Mouse (Mus musculus) heart, embryonic 12.5 days (tissue): ENCODE measurements at regions not wholly inside any gene's neighbourhood (a gene's known extent, or its start where the extent isn't known, plus 50 kb on each side); places are given as distances from the start of the nearest gene placed in this dataset.
A peak's percentile ranks its signal among the peaks of the same experiment; 100 is the strongest.

Experiments
- ATAC-seq: fragments of 200-750 bp; cut with Nextera tagmentation; 2 replicates; pipeline ENCODE4 v1.8.0; 2017; ENCODE audit warnings: moderate TSS enrichment, moderate library complexity; ENCODE audit not compliant: insufficient number of reproducible peaks, low FRiP score
- H3K27ac ChIP-seq: fragments of 300-500 bp; sonication (generic); 2 replicates; pipeline ENCODE4 v1.5.1; 2016; ENCODE audit warnings: mild to moderate bottlenecking, moderate library complexity; ENCODE audit not compliant: poor library complexity, severe bottlenecking
- H3K27me3 ChIP-seq: fragments of 300-500 bp; sonication (generic); replicated peaks from 2 replicates; pipeline ENCODE4 v1.6.1; 2016; ENCODE audit warnings: mild to moderate bottlenecking, moderate library complexity
- H3K36me3 ChIP-seq: fragments of 300-500 bp; sonication (generic); 2 replicates; pipeline ENCODE4 v1.6.1; 2016; ENCODE audit warnings: mild to moderate bottlenecking, moderate library complexity
- H3K4me1 ChIP-seq: fragments of 300-500 bp; sonication (generic); replicated peaks from 2 replicates; pipeline ENCODE4 v1.6.1; 2016; ENCODE audit warnings: mild to moderate bottlenecking
- H3K4me2 ChIP-seq: fragments of 300-500 bp; sonication (generic); 2 replicates; pipeline ENCODE4 v1.6.1; 2016; ENCODE audit warnings: mild to moderate bottlenecking, moderate library complexity
- H3K4me3 ChIP-seq: fragments of 300-500 bp; sonication (generic); 2 replicates; pipeline ENCODE4 v1.5.1; 2016; ENCODE audit warnings: mild to moderate bottlenecking
- H3K9ac ChIP-seq: fragments of 300-500 bp; sonication (generic); 2 replicates; pipeline ENCODE4 v1.6.1; 2016; ENCODE audit warnings: mild to moderate bottlenecking, moderate library complexity
- H3K9me3 ChIP-seq: fragments of 300-500 bp; sonication (generic); replicated peaks from 2 replicates; pipeline ENCODE4 v1.6.1; 2016; ENCODE audit warnings: mild to moderate bottlenecking, moderate library complexity
- WGBS: fragments of 180-500 bp; shearing (Covaris S2); methylation state at CpG from one replicate; pipeline ENCODE4 v1.1.7; 2016; 5-methylcytosine and 5-hydroxymethylcytosine counted together

- H3K9me3 ChIP-seq: no peaks in the 10 kb centered on the region
- 0 out of 2 replicates have a peak, but pooled peaks cover 4% of the 10 kb centered on the region for H3K27me3 ChIP-seq
- no peak overlapping the region for H3K9ac ChIP-seq
- no peaks in the 10 kb centered on the region for H3K4me1 ChIP-seq
- WGBS: 79% methylated on average over 3 of the region's 3 CpGs
- H3K4me2 ChIP-seq: no peak overlapping the region
- no peak overlapping the region for H3K4me3 ChIP-seq
- no peak overlapping the region for H3K27ac ChIP-seq
- ATAC-seq: no peak
- H3K36me3 ChIP-seq: no peaks in the 10 kb centered on the region
Observed at GRCm38 (mm10) chr3:83699751-83700150, 66.4 kb upstream of the Sfrp2 start.

GRCm38 (mm10) chr3:83701075-83701474, 65.0 kb upstream of the Sfrp2 start:
- Histone ChIP-seq H3K9ac (no peak overlapping the region), H3K4me1 (no peaks in the 10 kb centered on the region), H3K9me3 (no peaks in the 10 kb centered on the region), H3K27me3 (0 out of 2 replicates have a peak, but pooled peaks cover 4% of the 10 kb centered on the region), H3K36me3 (no peaks in the 10 kb centered on the region), H3K27ac (no peak overlapping the region), H3K4me2 (no peak overlapping the region), H3K4me3 (no peak overlapping the region)
- ATAC-seq: no peak
- WGBS: 58% methylated on average over 1 of the region's 1 CpGs

- H3K9me3 ChIP-seq: no peaks in the 10 kb centered on the region
- no peaks in the 10 kb centered on the region for H3K4me1 ChIP-seq
- 0 out of 2 replicates have a peak, but pooled peaks cover 4% of the 10 kb centered on the region for H3K27me3 ChIP-seq
- 82% methylated on average over 11 of the region's 11 CpGs for WGBS
- no peak overlapping the region for H3K4me2 ChIP-seq
- no peak overlapping the region for H3K9ac ChIP-seq
- H3K27ac ChIP-seq: no peak overlapping the region
- no peak overlapping the region for H3K4me3 ChIP-seq
- H3K36me3 ChIP-seq: no peaks in the 10 kb centered on the region
- no peak for ATAC-seq
Observed at GRCm38 (mm10) chr3:83704559-83704958, 61.6 kb upstream of the Sfrp2 start.

- H3K9me3 ChIP-seq: no peaks in the 10 kb centered on the region
- no peak for ATAC-seq
- H3K27ac ChIP-seq: no peak overlapping the region
- H3K4me1 ChIP-seq: no peaks in the 10 kb centered on the region
- whole genome bisulfite sequencing: 91% methylated on average over 6 of the region's 6 CpGs
- H3K36me3 ChIP-seq: no peaks in the 10 kb centered on the region
- no peak overlapping the region for H3K4me2 ChIP-seq
- H3K27me3 ChIP-seq: 0 out of 2 replicates have a peak, but pooled peaks cover 4% of the 10 kb centered on the region
- H3K9ac ChIP-seq: no peak overlapping the region
- H3K4me3 ChIP-seq: no peak overlapping the region
Observed at GRCm38 (mm10) chr3:83705253-83705652, 60.9 kb upstream of the Sfrp2 start.

GRCm38 (mm10) chr3:83706531-83707243, 59.4 kb upstream of the Sfrp2 start:
- Histone ChIP-seq H3K4me2 (no peak overlapping the region), H3K4me1 (peaks cover 12% of the 10 kb centered on the region; the same call in 1 of the 2 replicates), H3K27me3 (no peaks in the 10 kb centered on the region), H3K36me3 (no peaks in the 10 kb centered on the region), H3K27ac (no peak overlapping the region), H3K4me3 (no peak overlapping the region), H3K9me3 (no peaks in the 10 kb centered on the region), H3K9ac (no peak overlapping the region)
- WGBS: 52% methylated on average over 13 of the region's 13 CpGs
- no peak for ATAC-seq

- no peaks in the 10 kb centered on the region for H3K36me3 ChIP-seq
- no peak overlapping the region for H3K4me2 ChIP-seq
- no peak for ATAC-seq
- 81% methylated on average over 7 of the region's 7 CpGs for WGBS
- H3K9me3 ChIP-seq: no peaks in the 10 kb centered on the region
- peaks cover 12% of the 10 kb centered on the region; the same call in 1 of the 2 replicates for H3K4me1 ChIP-seq
- no peak overlapping the region for H3K9ac ChIP-seq
- H3K27ac ChIP-seq: no peak overlapping the region
- H3K4me3 ChIP-seq: no peak overlapping the region
- no peaks in the 10 kb centered on the region for H3K27me3 ChIP-seq
Observed at GRCm38 (mm10) chr3:83707278-83707677, 58.8 kb upstream of the Sfrp2 start.

- H3K9me3 ChIP-seq: no peaks in the 10 kb centered on the region
- no peak overlapping the region for H3K9ac ChIP-seq
- no peak overlapping the region for H3K27ac ChIP-seq
- no peak overlapping the region for H3K4me2 ChIP-seq
- H3K27me3 ChIP-seq: no peaks in the 10 kb centered on the region
- peaks cover 12% of the 10 kb centered on the region; the same call in 1 of the 2 replicates for H3K4me1 ChIP-seq
- WGBS: 62% methylated on average over 4 of the region's 4 CpGs
- ATAC-seq: no peak
- no peaks in the 10 kb centered on the region for H3K36me3 ChIP-seq
- no peak overlapping the region for H3K4me3 ChIP-seq
Observed at GRCm38 (mm10) chr3:83708973-83709372, 57.1 kb upstream of the Sfrp2 start.

- Histone ChIP-seq H3K27me3 (no peaks in the 10 kb centered on the region), H3K4me1 (peaks cover 12% of the 10 kb centered on the region; the same call in 1 of the 2 replicates), H3K9ac (no peak overlapping the region), H3K9me3 (no peaks in the 10 kb centered on the region), H3K4me2 (no peak overlapping the region), H3K27ac (no peak overlapping the region), H3K4me3 (no peak overlapping the region), H3K36me3 (no peaks in the 10 kb centered on the region)
- 38% methylated on average over 1 of the region's 1 CpGs for WGBS
- ATAC-seq: no peak
Observed at GRCm38 (mm10) chr3:83709531-83709930, 56.6 kb upstream of the Sfrp2 start.

- WGBS: 42% methylated on average over 10 of the region's 10 CpGs
- no peak for ATAC-seq
- peak overlapping the region; percentile 45 for H3K4me2 ChIP-seq
Observed at GRCm38 (mm10) chr3:83710995-83711541, 55.1 kb upstream of the Sfrp2 start.

GRCm38 (mm10) chr3:83712355-83712754, 53.8 kb upstream of the Sfrp2 start:
- no peak for ATAC-seq
- H3K36me3 ChIP-seq: no peaks in the 10 kb centered on the region
- H3K9me3 ChIP-seq: no peaks in the 10 kb centered on the region
- H3K9ac ChIP-seq: no peak overlapping the region
- 49% methylated on average over 2 of the region's 2 CpGs for WGBS
- peaks cover 12% of the 10 kb centered on the region; the same call in 1 of the 2 replicates for H3K4me1 ChIP-seq
- H3K27ac ChIP-seq: no peak overlapping the region
- no peak overlapping the region for H3K4me2 ChIP-seq
- H3K4me3 ChIP-seq: no peak overlapping the region
- no peaks in the 10 kb centered on the region for H3K27me3 ChIP-seq

More at GRCm38 (mm10) chr3:83710995-83711541, 55.1 kb upstream of the Sfrp2 start:
- no peak overlapping the region for H3K4me3 ChIP-seq
- no peak overlapping the region for H3K27ac ChIP-seq
- H3K9ac ChIP-seq: peak overlapping the region; percentile 34; the same call in 1 of the 2 replicates
- H3K27me3 ChIP-seq: no peaks in the 10 kb centered on the region
- H3K4me1 ChIP-seq: peaks cover 12% of the 10 kb centered on the region; the same call in 1 of the 2 replicates
- H3K36me3 ChIP-seq: no peaks in the 10 kb centered on the region
- no peaks in the 10 kb centered on the region for H3K9me3 ChIP-seq

- WGBS: 52% methylated on average over 6 of the region's 6 CpGs
Observed at GRCm38 (mm10) chr3:83714572-83714971, 51.5 kb upstream of the Sfrp2 start.

More at GRCm38 (mm10) chr3:83714572-83714971, 51.5 kb upstream of the Sfrp2 start:
- no peaks in the 10 kb centered on the region for H3K9me3 ChIP-seq
- no peak for ATAC-seq
- peaks cover 12% of the 10 kb centered on the region; the same call in 1 of the 2 replicates for H3K4me1 ChIP-seq
- no peak overlapping the region for H3K4me3 ChIP-seq
- H3K4me2 ChIP-seq: no peak overlapping the region
- no peaks in the 10 kb centered on the region for H3K36me3 ChIP-seq
- no peak overlapping the region for H3K27ac ChIP-seq
- no peaks in the 10 kb centered on the region for H3K27me3 ChIP-seq
- H3K9ac ChIP-seq: no peak overlapping the region
